Mouse (Mus musculus): ENCODE measurements around the gene 3110082J24Rik. TPM values are rescaled to one million over a fixed set of nuclear protein-coding genes. Genes with fewer than 3 reads are reported as not detected.

The 3110082J24Rik gene
- total and polyA plus RNA-seq, 3 experiments = not detected

DNA sequence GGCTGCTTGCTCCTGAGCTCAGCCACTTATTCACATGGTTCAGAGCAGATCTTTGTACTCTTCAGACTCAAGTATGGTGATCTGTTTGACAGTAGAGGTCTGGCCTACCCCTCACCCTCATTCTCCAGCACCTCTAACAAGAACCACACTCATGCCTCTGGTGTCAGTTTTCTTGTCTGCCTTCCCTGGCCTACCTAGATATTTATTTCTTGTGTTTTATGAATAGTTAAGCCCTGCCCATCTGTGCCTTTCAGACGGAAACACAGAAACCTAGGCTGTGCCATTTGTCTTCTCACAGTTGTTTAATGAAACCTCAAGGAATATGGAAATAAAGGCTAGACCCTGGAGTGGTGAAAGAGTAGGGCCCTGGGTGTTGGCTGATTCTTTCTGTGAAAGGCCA, 12.1 kb upstream of the 3110082J24Rik start:
- Histone ChIP-seq H3K79me2 (ENCODE audit: control insufficient read depth, insufficient read depth, low read length, poor library complexity) (no peaks in the 10 kb centered on the region), H3K27ac (ENCODE audit: control insufficient read depth, low read depth, low read length) (no peak overlapping the region), H3K4me3 (ENCODE audit: control insufficient read depth in 1 of 2, insufficient read depth in 1 of 2, low read depth in 2 of 2, low read length in 2 of 2) (no peak overlapping the region), H3K9ac (ENCODE audit: control insufficient read depth, low read depth, low read length, poor library complexity, severe bottlenecking) (no peak overlapping the region), H3K4me1 (ENCODE audit: control insufficient read depth in 1 of 2, insufficient read depth in 2 of 2, low read length in 2 of 2) (no peaks in the 10 kb centered on the region), H3K9me3 (replicated peaks; ENCODE audit: insufficient read depth, low read length) (no peaks in the 10 kb centered on the region), H3K27me3 (ENCODE audit: control insufficient read depth in 1 of 2, insufficient read depth in 2 of 2, low read length in 2 of 2) (no peaks in the 10 kb centered on the region), H3K36me3 (ENCODE audit: control insufficient read depth in 1 of 2, insufficient read depth in 2 of 2, low read length in 2 of 2) (no peaks in the 10 kb centered on the region)
- no peak for DNase-seq (ENCODE audit: low read depth, low spot score)
- TF ChIP-seq RAD21 (IDR thresholded peaks at IDR 0.05; ENCODE audit: low read depth, low read length) = no peak
- no peak for TF ChIP-seq USF1 (IDR thresholded peaks at IDR 0.05; ENCODE audit: low read depth, low read length)
- no peak for TF ChIP-seq POLR2A (IDR thresholded peaks at IDR 0.05; ENCODE audit: control insufficient read depth in 1 of 2, insufficient read depth in 1 of 2, low read depth in 1 of 2, low read length in 2 of 2, poor library complexity in 1 of 2)
- no peak for TF ChIP-seq CTCF (IDR thresholded peaks at IDR 0.05 in 2 of 3, conservative IDR thresholded peaks at IDR 0.05 in 1 of 3; ENCODE audit: control insufficient read depth in 1 of 3, insufficient read depth in 1 of 3, low read depth in 2 of 3, low read length in 3 of 3, poor library complexity in 1 of 3, severe bottlenecking in 1 of 3)
- no peak for TF ChIP-seq JUND (IDR thresholded peaks at IDR 0.05; ENCODE audit: low read depth, low read length)
- TF ChIP-seq POLR2AphosphoS5 (IDR thresholded peaks at IDR 0.05; ENCODE audit: borderline replicate concordance, low read depth, low read length) = no peak
- no peak for TF ChIP-seq MEF2A (IDR thresholded peaks at IDR 0.05; ENCODE audit: extremely low read depth, insufficient replicate concordance, low read depth, low read length, poor library complexity, severe bottlenecking)
- TF ChIP-seq USF2 (IDR thresholded peaks at IDR 0.05; ENCODE audit: borderline replicate concordance in 1 of 2, insufficient read depth in 1 of 2, low read depth in 1 of 2, low read length in 2 of 2) = no peak
- no peak for TF ChIP-seq CHD2 (IDR thresholded peaks at IDR 0.05; ENCODE audit: low read length)

DNA sequence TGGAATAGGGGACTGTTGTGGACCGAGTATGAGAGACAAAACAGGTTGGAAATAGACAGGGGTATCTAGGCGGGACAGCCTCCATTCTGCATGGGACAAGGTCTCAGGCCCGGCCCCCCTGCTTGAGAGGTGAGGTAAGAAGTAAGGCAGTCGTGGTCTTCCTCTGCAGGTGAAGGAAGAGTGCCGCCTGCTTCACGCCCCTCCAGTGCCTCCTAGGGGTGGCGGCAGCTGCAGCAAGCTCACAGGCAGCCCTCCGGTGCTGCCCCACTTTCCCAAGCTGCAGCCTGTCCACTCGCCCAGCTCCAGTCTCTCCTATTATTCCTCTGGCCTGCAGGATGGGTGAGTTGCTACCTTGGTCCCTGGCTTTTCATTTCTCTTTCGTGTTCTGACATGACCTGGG, 9.8 kb upstream of the 3110082J24Rik start:
- Histone ChIP-seq H3K36me3 (ENCODE audit: control insufficient read depth in 1 of 2, insufficient read depth in 2 of 2, low read length in 2 of 2) (no peaks in the 10 kb centered on the region), H3K79me2 (ENCODE audit: control insufficient read depth, insufficient read depth, low read length, poor library complexity) (no peaks in the 10 kb centered on the region), H3K4me1 (ENCODE audit: control insufficient read depth in 1 of 2, insufficient read depth in 2 of 2, low read length in 2 of 2) (no peaks in the 10 kb centered on the region), H3K9ac (ENCODE audit: control insufficient read depth, low read depth, low read length, poor library complexity, severe bottlenecking) (no peak overlapping the region), H3K27ac (ENCODE audit: control insufficient read depth, low read depth, low read length) (no peak overlapping the region), H3K9me3 (replicated peaks; ENCODE audit: insufficient read depth, low read length) (no peaks in the 10 kb centered on the region), H3K4me3 (ENCODE audit: control insufficient read depth in 1 of 2, insufficient read depth in 1 of 2, low read depth in 2 of 2, low read length in 2 of 2) (no peak overlapping the region), H3K27me3 (ENCODE audit: control insufficient read depth in 1 of 2, insufficient read depth in 2 of 2, low read length in 2 of 2) (no peaks in the 10 kb centered on the region)
- no peak for DNase-seq (ENCODE audit: low read depth, low spot score)
- TF ChIP-seq MAFK (IDR thresholded peaks at IDR 0.05; ENCODE audit: borderline replicate concordance, low read depth, low read length) (no peak), RCOR1 (IDR thresholded peaks at IDR 0.05; ENCODE audit: low read depth, low read length) (no peak), HCFC1 (IDR thresholded peaks at IDR 0.05; ENCODE audit: low read depth, low read length) (no peak), MAX (IDR thresholded peaks at IDR 0.05; ENCODE audit: low read length) (no peak), ZC3H11A (IDR thresholded peaks at IDR 0.05; ENCODE audit: low read depth, low read length) (no peak), ETS1 (IDR thresholded peaks at IDR 0.05; ENCODE audit: low read depth, low read length) (no peak), ZKSCAN1 (IDR thresholded peaks at IDR 0.05; ENCODE audit: low read depth, low read length) (no peak), KAT2A (conservative IDR thresholded peaks at IDR 0.05; ENCODE audit: low read depth, low read length) (no peak), GABPA (IDR thresholded peaks at IDR 0.05; ENCODE audit: low read depth, low read length) (no peak), EP300 (IDR thresholded peaks at IDR 0.05; ENCODE audit: low read depth in 1 of 2, low read length in 2 of 2) (no peak), MEF2A (IDR thresholded peaks at IDR 0.05; ENCODE audit: extremely low read depth, insufficient replicate concordance, low read depth, low read length, poor library complexity, severe bottlenecking) (no peak), MYC (IDR thresholded peaks at IDR 0.05; ENCODE audit: low read depth, low read length) (no peak), POLR2AphosphoS5 (IDR thresholded peaks at IDR 0.05; ENCODE audit: borderline replicate concordance, low read depth, low read length) (no peak), JUND (IDR thresholded peaks at IDR 0.05; ENCODE audit: low read depth, low read length) (no peak), ZMIZ1 (IDR thresholded peaks at IDR 0.05; ENCODE audit: low read depth, low read length) (no peak), GATA1 (IDR thresholded peaks at IDR 0.05; ENCODE audit: low read depth, low read length) (no peak), RAD21 (IDR thresholded peaks at IDR 0.05; ENCODE audit: low read depth, low read length) (no peak), TCF12 (IDR thresholded peaks at IDR 0.05; ENCODE audit: low read depth, low read length) (no peak)
